Mouse (Mus musculus): ENCODE measurements around the gene Haghl.
"Not testable (repeated sequence)": the region's sequence is repeated elsewhere in the genome, so short reads cannot be mapped to it uniquely, and the experiment has no call there.

Gene Haghl

GRCm38 (mm10) chr17:25783861-25784574, 1.5 kb downstream of the Haghl start:
- no peak for DNase-seq

- DNase-seq: no peak
Observed at GRCm38 (mm10) chr17:25783086-25783485, 2.4 kb downstream of the Haghl start.

- no peak for DNase-seq
Observed at GRCm38 (mm10) chr17:25781339-25781738, 4.1 kb downstream of the Haghl start.

GRCm38 (mm10) chr17:25777948-25778347, 7.5 kb downstream of the Haghl start:
- no peak for DNase-seq

- DNase-seq: no peak
Observed at GRCm38 (mm10) chr17:25775318-25776062, 10.0 kb downstream of the Haghl start.

- peak; percentile 97 for DNase-seq
Observed at GRCm38 (mm10) chr17:25773549-25774120, 11.8 kb downstream of the Haghl start, which contains the start of gene Narfl. Gene Narfl, plus strand, starts transcription at chr17:25773776.

GRCm38 (mm10) chr17:25769331-25769730, 16.1 kb downstream of the Haghl start:
- DNase-seq: no peak

- no peak for DNase-seq
Observed at GRCm38 (mm10) chr17:25765886-25766285, 19.6 kb downstream of the Haghl start.

GRCm38 (mm10) chr17:25762591-25762990, 22.9 kb downstream of the Haghl start:
- DNase-seq: no peak

- DNase-seq: peak; percentile 59
Observed at GRCm38 (mm10) chr17:25761561-25761970, 23.9 kb downstream of the Haghl start.

GRCm38 (mm10) chr17:25760148-25760547, 25.3 kb downstream of the Haghl start:
- peak; percentile 61 for DNase-seq

GRCm38 (mm10) chr17:25757691-25758090, 27.8 kb downstream of the Haghl start:
- DNase-seq: no peak

- DNase-seq: no peak
Observed at GRCm38 (mm10) chr17:25756378-25757242, 28.9 kb downstream of the Haghl start.

GRCm38 (mm10) chr17:25755627-25756377, 29.7 kb downstream of the Haghl start:
- no peak for DNase-seq

GRCm38 (mm10) chr17:25755086-25755485, 30.4 kb downstream of the Haghl start:
- no peak for DNase-seq

- no peak for DNase-seq
Observed at GRCm38 (mm10) chr17:25754241-25754640, 31.2 kb downstream of the Haghl start, which contains the start of gene Msln. Gene Msln, minus strand, starts transcription at chr17:25754378.

GRCm38 (mm10) chr17:25751446-25751845, 34.0 kb downstream of the Haghl start:
- no peak for DNase-seq

- no peak for DNase-seq
Observed at GRCm38 (mm10) chr17:25749314-25749713, 36.2 kb downstream of the Haghl start.

- DNase-seq: no peak
Observed at GRCm38 (mm10) chr17:25748238-25748637, 37.2 kb downstream of the Haghl start.

GRCm38 (mm10) chr17:25744311-25744710, 41.2 kb downstream of the Haghl start:
- DNase-seq: no peak

GRCm38 (mm10) chr17:25743831-25744230, 41.6 kb downstream of the Haghl start:
- DNase-seq: no peak

GRCm38 (mm10) chr17:25741471-25741870, 44.0 kb downstream of the Haghl start:
- DNase-seq: not testable (repeated sequence)
